Mouse (Mus musculus) liver, embryonic 13.5 days (tissue): Measurements from ENCODE around the gene Klk1b16. TPM values are rescaled to one million over a fixed set of nuclear protein-coding genes. Genes with fewer than 3 reads are reported as not detected.
"Not testable (repeated sequence)": the region's sequence is repeated elsewhere in the genome, so short reads cannot be mapped to it uniquely, and the experiment has no call there.

ENCODE experiments used
- ATAC-seq: fragments of 200-750 bp; cut with Nextera tagmentation; 2 replicates; pipeline ENCODE4 v1.8.0; 2017; ENCODE audit warnings: low read depth, mild to moderate bottlenecking, moderate number of reproducible peaks, moderate library complexity
- DNase-seq: peaks from one replicate; pipeline ENCODE4 v3.0.0; 2022
- H3K27ac ChIP-seq: fragments of 300-500 bp; sonication (generic); 2 replicates; pipeline ENCODE4 v1.5.1; 2015; ENCODE audit warnings: moderate library complexity, mild to moderate bottlenecking, inconsistent platforms
- H3K27me3 ChIP-seq: fragments of 300-500 bp; sonication (generic); 2 replicates; pipeline ENCODE4 v1.6.1; 2015; ENCODE audit warnings: mild to moderate bottlenecking, inconsistent platforms
- H3K36me3 ChIP-seq: fragments of 300-500 bp; sonication (generic); 2 replicates; pipeline ENCODE4 v1.6.1; 2015; ENCODE audit warnings: mild to moderate bottlenecking, inconsistent platforms
- H3K4me1 ChIP-seq: fragments of 300-500 bp; sonication (generic); replicated peaks from 2 replicates; pipeline ENCODE4 v1.6.1; 2015; ENCODE audit warnings: inconsistent platforms
- H3K4me2 ChIP-seq: fragments of 300-500 bp; sonication (generic); 2 replicates; pipeline ENCODE4 v1.6.1; 2015; ENCODE audit warnings: inconsistent platforms, mild to moderate bottlenecking, moderate library complexity
- H3K4me3 ChIP-seq: fragments of 300-500 bp; sonication (generic); replicated peaks from 2 replicates; pipeline ENCODE4 v1.5.1; 2015; ENCODE audit warnings: mild to moderate bottlenecking, inconsistent platforms
- H3K9ac ChIP-seq: fragments of 300-500 bp; sonication (generic); 2 replicates; pipeline ENCODE4 v1.6.1; 2015; ENCODE audit warnings: mild to moderate bottlenecking, inconsistent platforms
- H3K9me3 ChIP-seq: fragments of 300-500 bp; sonication (generic); replicated peaks from 2 replicates; pipeline ENCODE4 v1.6.1; 2016; ENCODE audit warnings: inconsistent platforms
- WGBS: fragments of 180-500 bp; shearing (Covaris S2); methylation state at CpG from one replicate; pipeline ENCODE4 v1.1.7; 2015; ENCODE audit not compliant: insufficient replicate concordance; 5-methylcytosine and 5-hydroxymethylcytosine counted together
- polyA plus RNA-seq: library from polyadenylated mRNA; unstranded; fragments of >200 nt; fragmentation: Nextera tagmentation; extraction: Ambion mirVana; gene quantifications from 2 replicates; pipeline ENCODE4 v1.2.1, GENCODE M21; 2015

Klk1b16 gene
- polyA plus RNA-seq: not detected in 2 replicates

DNA sequence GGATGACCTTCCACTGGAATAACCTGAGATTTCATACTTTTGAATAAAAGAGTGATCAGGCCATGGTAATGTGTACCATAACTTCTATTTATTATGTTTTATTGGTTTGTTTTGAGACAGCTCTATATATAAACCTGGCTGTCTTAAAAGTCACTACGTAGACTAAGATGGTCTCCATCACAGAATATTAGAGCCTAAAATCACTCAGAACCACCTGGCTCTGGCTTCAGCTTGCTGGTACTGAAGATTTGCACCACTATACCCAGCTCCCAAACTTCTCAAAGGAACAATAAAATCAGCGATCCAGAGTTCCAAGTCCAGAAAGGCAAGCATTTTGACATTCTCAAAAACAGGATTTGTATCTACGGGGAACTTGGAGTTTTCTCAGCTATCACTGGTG, at the start of gene Klk1b16:
Klk1b16 (plus strand) TSS at position 301 of the 400 bp plus-strand sequence.
- ATAC-seq: no peak
- H3K9ac ChIP-seq: no peak within 1 kb of the TSS
- H3K9me3 ChIP-seq: no peaks in the 10 kb centered on the region
- no peaks in the 10 kb centered on the region for H3K4me1 ChIP-seq
- no peak within 1 kb of the TSS for H3K4me2 ChIP-seq
- no peaks in the 10 kb centered on the region for H3K27me3 ChIP-seq
- H3K36me3 ChIP-seq: no peaks in the 10 kb centered on the region
- H3K27ac ChIP-seq: no peak within 1 kb of the TSS
- H3K4me3 ChIP-seq: no peak within 1 kb of the TSS
- no peak for DNase-seq
- WGBS: 72% methylated on average over 3 of the region's 3 CpGs

DNA sequence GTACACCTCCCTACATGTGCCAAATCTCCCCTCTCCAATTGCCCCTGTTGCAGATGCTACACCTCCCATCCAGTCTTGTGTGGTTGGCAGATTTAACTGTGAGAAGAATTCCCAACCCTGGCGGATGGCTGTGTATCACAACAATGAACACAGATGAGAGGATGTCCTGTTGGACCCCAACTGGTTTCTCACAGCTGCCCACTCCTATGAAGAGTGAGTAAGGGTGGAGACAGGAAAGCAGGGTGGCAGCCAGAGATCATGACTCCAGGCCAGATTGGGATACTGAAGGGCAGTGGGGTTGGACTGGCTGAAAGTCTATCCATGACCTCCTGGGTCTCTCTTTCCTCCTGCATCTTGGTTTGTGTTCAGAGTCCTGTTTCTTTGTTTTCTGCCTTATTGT, 40.5 kb upstream of the Klk1b16 start:
- Histone ChIP-seq H3K4me1 (no peaks in the 10 kb centered on the region), H3K4me3 (no peak overlapping the region), H3K27me3 (no peaks in the 10 kb centered on the region), H3K27ac (no peak overlapping the region), H3K4me2 (no peak overlapping the region), H3K9me3 (no peaks in the 10 kb centered on the region), H3K36me3 (no peaks in the 10 kb centered on the region), H3K9ac (no peak overlapping the region)
- ATAC-seq (no peak), DNase-seq (no peak)
- 48% methylated on average over 1 of the region's 1 CpGs for WGBS

DNA sequence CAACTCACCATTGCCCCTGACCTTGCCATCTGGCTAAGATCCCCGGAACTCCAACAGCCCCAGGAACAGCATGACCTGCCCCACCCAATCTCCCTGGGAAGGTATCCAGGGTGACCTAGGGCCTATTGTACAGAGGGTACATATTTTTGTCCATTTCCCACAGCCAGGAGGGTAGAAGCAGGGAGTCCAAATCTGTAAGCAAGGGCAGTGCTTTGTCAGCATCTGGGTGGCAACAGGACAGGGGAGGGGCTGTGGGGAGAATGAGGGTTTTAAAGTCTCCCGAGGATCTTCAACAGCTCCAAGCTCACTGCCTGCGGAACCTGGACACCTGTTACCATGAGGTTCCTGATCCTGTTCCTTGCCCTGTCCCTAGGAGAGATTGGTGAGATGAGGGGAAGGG, 34.5 kb upstream of the Klk1b16 start, which contains the start of gene Klk1b21:
Klk1b21 (plus strand) TSS at position 301 of the 400 bp plus-strand sequence.
- H3K27ac ChIP-seq, H3K27me3 ChIP-seq, ATAC-seq, DNase-seq, H3K9me3 ChIP-seq, H3K4me2 ChIP-seq, H3K4me3 ChIP-seq, H3K9ac ChIP-seq, H3K36me3 ChIP-seq, H3K4me1 ChIP-seq: not testable (repeated sequence)
- WGBS: 54% methylated on average over 3 of the region's 3 CpGs

DNA sequence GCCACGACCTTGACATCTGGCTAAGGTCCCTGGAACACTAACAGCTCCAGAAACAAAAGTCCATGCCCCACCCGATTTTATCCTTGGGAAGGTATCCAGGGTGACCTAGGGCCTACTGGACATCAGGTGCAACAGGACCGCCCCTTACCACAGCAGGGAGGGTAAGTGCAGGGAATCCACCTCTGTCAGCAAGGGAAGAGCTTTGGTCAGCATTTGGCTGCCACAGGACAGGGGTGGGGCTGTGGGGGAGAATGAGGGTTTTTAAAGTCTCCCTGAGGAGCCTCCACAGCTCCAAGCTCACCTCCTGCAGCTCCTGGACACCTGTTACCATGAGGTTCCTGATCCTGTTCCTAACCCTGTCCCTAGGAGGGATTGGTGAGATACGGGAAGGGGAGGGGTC, 24.2 kb upstream of the Klk1b16 start, which contains the start of gene Klk1b22:
Klk1b22 (plus strand) TSS at position 301 of the 400 bp plus-strand sequence.
- Histone ChIP-seq H3K36me3 (no peaks in the 10 kb centered on the region), H3K27ac (no peak within 1 kb of the TSS), H3K4me1 (no peaks in the 10 kb centered on the region), H3K4me2 (no peak within 1 kb of the TSS), H3K9ac (no peak within 1 kb of the TSS), H3K27me3 (no peaks in the 10 kb centered on the region), H3K4me3 (no peak within 1 kb of the TSS), H3K9me3 (no peaks in the 10 kb centered on the region)
- ATAC-seq: no peak
- peak; percentile 3 for DNase-seq
- 51% methylated on average over 4 of the region's 4 CpGs for WGBS

DNA sequence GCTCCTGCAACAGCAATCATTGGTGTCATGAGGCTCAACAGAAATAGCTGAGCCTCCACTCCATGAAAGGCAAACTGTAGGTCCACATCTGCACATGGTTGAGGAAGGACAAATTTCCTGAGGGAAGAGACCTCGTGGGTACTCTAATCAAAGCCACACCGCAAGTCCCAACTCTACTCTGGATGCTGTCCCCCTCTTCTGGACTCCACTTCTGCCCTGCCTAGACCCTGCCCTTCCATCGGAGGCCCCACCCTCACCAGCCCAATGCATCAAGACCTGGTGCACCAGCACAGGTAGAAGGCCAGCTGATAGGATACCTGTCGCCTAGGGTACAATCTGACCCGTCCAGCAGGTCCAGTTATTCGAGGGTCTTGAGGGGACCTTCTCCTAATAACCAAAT, 13.1 kb upstream of the Klk1b16 start:
- 67% methylated on average over 6 of the region's 6 CpGs for WGBS
- Histone ChIP-seq H3K9ac (no peak overlapping the region), H3K36me3 (no peaks in the 10 kb centered on the region), H3K4me1 (no peaks in the 10 kb centered on the region), H3K4me2 (no peak overlapping the region), H3K27ac (no peak overlapping the region), H3K9me3 (no peaks in the 10 kb centered on the region), H3K27me3 (no peaks in the 10 kb centered on the region), H3K4me3 (no peak overlapping the region)
- ATAC-seq (no peak), DNase-seq (no peak)

DNA sequence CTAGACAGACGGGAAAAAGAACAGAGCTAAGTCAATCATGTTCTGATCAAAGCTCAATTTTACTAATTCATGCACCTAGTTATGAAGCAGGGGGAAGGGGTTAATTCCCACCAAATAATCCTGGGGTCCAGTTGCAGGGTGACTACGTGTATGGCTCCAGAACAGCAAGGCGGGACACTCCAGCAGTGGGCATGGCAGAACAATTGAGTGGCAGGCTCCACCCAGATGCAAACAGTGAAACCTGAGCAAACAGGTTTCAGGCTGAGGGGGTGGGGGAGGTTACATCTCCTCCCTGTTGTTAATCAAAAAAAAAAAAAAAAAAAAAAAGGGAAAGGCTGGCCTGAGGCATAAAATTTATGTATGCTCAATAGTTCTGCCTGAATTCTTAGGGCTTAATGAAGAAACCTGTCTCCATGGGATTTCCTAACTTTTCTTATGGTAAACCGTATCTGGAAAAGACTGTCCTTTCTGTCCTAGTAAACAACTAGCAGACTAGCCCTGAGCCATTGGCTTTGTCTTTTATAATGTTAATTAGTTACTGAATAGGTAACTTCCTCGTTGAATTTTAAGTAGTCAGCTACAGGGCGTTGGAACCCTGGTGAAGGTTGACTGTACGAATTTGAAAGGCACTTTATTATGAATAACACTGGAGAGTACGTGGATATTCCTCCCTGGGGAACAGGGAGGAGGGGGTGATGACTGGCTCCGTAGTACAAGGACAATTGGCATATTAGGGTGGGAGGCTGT, 42.9 kb downstream of the Klk1b16 start:
- no peaks in the 10 kb centered on the region for H3K9me3 ChIP-seq
- WGBS: 52% methylated on average over 9 of the region's 9 CpGs
- DNase-seq: no peak

DNA sequence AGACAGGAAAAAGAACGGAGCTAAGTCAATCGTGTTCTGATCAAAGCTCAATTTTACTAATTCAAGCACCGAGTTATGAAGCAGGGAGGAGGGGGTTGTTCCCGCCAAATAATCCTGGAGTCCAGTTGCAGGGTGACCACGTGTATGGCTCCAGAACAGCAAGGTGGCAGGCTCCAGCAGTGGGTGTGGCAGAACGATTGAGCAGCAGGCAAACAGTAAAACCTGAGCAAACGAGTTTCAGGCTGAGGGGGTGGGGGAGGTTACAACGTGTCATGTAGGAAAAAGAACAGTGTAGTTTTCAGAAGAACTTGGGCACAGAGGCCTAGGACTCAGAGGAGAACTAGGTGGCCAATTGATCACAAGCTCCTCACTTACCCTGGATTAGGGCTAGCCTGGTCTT, 49.9 kb downstream of the Klk1b16 start:
- H3K27ac ChIP-seq, H3K4me2 ChIP-seq, H3K4me1 ChIP-seq, H3K9ac ChIP-seq, ATAC-seq, H3K27me3 ChIP-seq, H3K4me3 ChIP-seq, DNase-seq, H3K9me3 ChIP-seq, H3K36me3 ChIP-seq: not testable (repeated sequence)
- WGBS: 47% methylated on average over 8 of the region's 8 CpGs

More for the DNA sequence above, 42.9 kb downstream of the Klk1b16 start:
- no peaks in the 10 kb centered on the region for H3K27me3 ChIP-seq
- no peaks in the 10 kb centered on the region for H3K36me3 ChIP-seq
- H3K27ac ChIP-seq: no peak overlapping the region
- no peak for ATAC-seq
- H3K4me2 ChIP-seq: no peak overlapping the region
- H3K4me1 ChIP-seq: no peaks in the 10 kb centered on the region
- no peak overlapping the region for H3K4me3 ChIP-seq
- no peak overlapping the region for H3K9ac ChIP-seq

DNA sequence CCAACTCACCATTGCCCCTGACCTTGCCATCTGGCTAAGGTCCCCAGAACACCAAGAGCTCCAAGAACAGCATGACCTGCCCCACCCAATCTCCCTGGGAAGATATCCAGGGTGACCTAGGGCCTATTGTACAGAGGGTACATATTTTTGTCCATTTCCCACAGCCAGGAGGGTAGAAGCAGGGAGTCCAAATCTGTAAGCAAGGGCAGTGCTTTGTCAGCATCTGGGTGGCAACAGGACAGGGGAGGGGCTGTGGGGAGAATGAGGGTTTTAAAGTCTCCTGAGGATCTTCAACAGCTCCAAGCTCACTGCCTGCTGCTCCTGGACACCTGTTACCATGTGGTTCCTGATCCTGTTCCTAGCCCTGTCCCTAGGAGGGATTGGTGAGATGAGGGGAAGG, 51.4 kb downstream of the Klk1b16 start, which contains the start of gene Klk1b24:
Klk1b24 (plus strand) TSS at position 301 of the 400 bp plus-strand sequence.
- DNase-seq, ATAC-seq, H3K27me3 ChIP-seq, H3K4me2 ChIP-seq, H3K9ac ChIP-seq, H3K4me3 ChIP-seq, H3K27ac ChIP-seq, H3K4me1 ChIP-seq, H3K9me3 ChIP-seq, H3K36me3 ChIP-seq: not testable (repeated sequence)

Other genes starting within 250 kb of the Klk1b16 start
- not detected in 2 replicates for gene Klk15, start 203.0 kb upstream of the Klk1b16 start, polyA plus RNA-seq
- not detected in 2 replicates for gene Klk1b8, start 186.1 kb upstream of the Klk1b16 start, polyA plus RNA-seq
- gene Klk1b1, start 170.0 kb upstream of the Klk1b16 start, polyA plus RNA-seq: not detected in 2 replicates
- gene Klk1b9, start 160.7 kb upstream of the Klk1b16 start, polyA plus RNA-seq: not detected in 2 replicates
- not detected in 2 replicates for gene Klk1b11, start 140.9 kb upstream of the Klk1b16 start, polyA plus RNA-seq
- gene Klk1b26, start 124.6 kb upstream of the Klk1b16 start, polyA plus RNA-seq: not detected in 2 replicates
- gene Klk1b27, start 84.5 kb upstream of the Klk1b16 start, polyA plus RNA-seq: not detected in 2 replicates
- not detected in 2 replicates for gene Klk1b21, start 34.4 kb upstream of the Klk1b16 start, polyA plus RNA-seq
- not detected in 2 replicates for gene Klk1b22, start 24.1 kb upstream of the Klk1b16 start, polyA plus RNA-seq
- not detected in 2 replicates for gene Klk1b24, start 51.5 kb downstream of the Klk1b16 start, polyA plus RNA-seq
- gene Klk1b3, start 61.4 kb downstream of the Klk1b16 start, polyA plus RNA-seq: not detected in 2 replicates
- gene Klk1b4, start 70.7 kb downstream of the Klk1b16 start, polyA plus RNA-seq: not detected in 2 replicates
- gene Klk1b5, start 79.2 kb downstream of the Klk1b16 start, polyA plus RNA-seq: not detected in 2 replicates
- gene Klk1, start 88.6 kb downstream of the Klk1b16 start, polyA plus RNA-seq: not detected in 2 replicates
- gene Gm36864, start 99.4 kb downstream of the Klk1b16 start, polyA plus RNA-seq: not detected in 2 replicates
- gene 1700028J19Rik, start 109.9 kb downstream of the Klk1b16 start, polyA plus RNA-seq: 1.3 and 1.6 TPM in 2 replicates
- gene 2410002F23Rik, start 110.0 kb downstream of the Klk1b16 start, polyA plus RNA-seq: 40.3 and 47.0 TPM in 2 replicates
- not detected in 2 replicates for gene Acp4, start 120.6 kb downstream of the Klk1b16 start, polyA plus RNA-seq
- gene Gm15517, start 124.7 kb downstream of the Klk1b16 start, polyA plus RNA-seq: not detected in 2 replicates
- gene Clec11a, start 170.1 kb downstream of the Klk1b16 start, polyA plus RNA-seq: 0.46 and 0.76 TPM in 2 replicates
- gene Shank1, start 173.5 kb downstream of the Klk1b16 start, polyA plus RNA-seq: 0.06 TPM in 2 replicates
- 0.03 and 0.09 TPM in 2 replicates for gene Syt3, start 247.3 kb downstream of the Klk1b16 start, polyA plus RNA-seq
- gene 1700008O03Rik, start 249.1 kb downstream of the Klk1b16 start, polyA plus RNA-seq: 0.18 TPM in 1 of 2 replicates, not detected in the other